Mouse (Mus musculus) MEL (cell line): ENCODE results near the gene Atpif1. TPM values are rescaled to one million over a fixed set of nuclear protein-coding genes. Genes with fewer than 3 reads are reported as not detected.

Source experiments
- DNase-seq: peaks from one replicate; pipeline ENCODE4 v3.0.0; 2011; ENCODE audit warnings: low read depth, low spot score
- H3K27ac ChIP-seq: 2 replicates; pipeline ENCODE4 v1.5.1; 2012; ENCODE audit warnings: low read depth, mild to moderate bottlenecking, control low read depth, low read length, moderate library complexity; ENCODE audit not compliant: control insufficient read depth
- H3K27me3 ChIP-seq, 2 experiments: fragments of 150-350 bp in 1 of 2; sonication (generic) in 1 of 2; 2 replicates each; pipeline ENCODE4 v1.6.1; 2012; ENCODE audit warnings: low read length in 2 of 2, mild to moderate bottlenecking in 2 of 2, improper control_type of control experiment in 1 of 2, moderate library complexity in 1 of 2; ENCODE audit not compliant: insufficient read depth in 2 of 2, control insufficient read depth in 1 of 2
- H3K36me3 ChIP-seq, 2 experiments: 2 replicates each; pipeline ENCODE4 v1.6.1; 2012 to 2014; ENCODE audit warnings: low read length in 2 of 2, improper control_type of control experiment in 1 of 2, inconsistent platforms in 1 of 2, mild to moderate bottlenecking in 1 of 2; ENCODE audit not compliant: insufficient read depth in 2 of 2, control insufficient read depth in 1 of 2
- H3K4me1 ChIP-seq, 2 experiments: fragments of 150-350 bp in 1 of 2; sonication (generic) in 1 of 2; 2 replicates each; pipeline ENCODE4 v1.6.1; 2012; ENCODE audit warnings: low read length in 2 of 2, improper control_type of control experiment in 1 of 2, mild to moderate bottlenecking in 1 of 2; ENCODE audit not compliant: insufficient read depth in 2 of 2, control insufficient read depth in 1 of 2
- H3K4me3 ChIP-seq, 2 experiments: fragments of 150-350 bp in 1 of 2; sonication (generic) in 1 of 2; 2 replicates each; pipeline ENCODE4 v1.5.1; 2012; ENCODE audit warnings: low read depth in 2 of 2, low read length in 2 of 2, mild to moderate bottlenecking in 2 of 2, moderate library complexity in 2 of 2, control low read depth in 1 of 2, improper control_type of control experiment in 1 of 2; ENCODE audit not compliant: control insufficient read depth in 1 of 2, insufficient read depth in 1 of 2
- H3K79me2 ChIP-seq: 2 replicates; pipeline ENCODE4 v1.6.1; 2012; ENCODE audit warnings: mild to moderate bottlenecking, low read length, moderate library complexity; ENCODE audit not compliant: control insufficient read depth, poor library complexity, insufficient read depth
- H3K9ac ChIP-seq: 2 replicates; pipeline ENCODE4 v1.6.1; 2012; ENCODE audit warnings: low read depth, mild to moderate bottlenecking, control low read depth, low read length, moderate library complexity; ENCODE audit not compliant: control insufficient read depth, poor library complexity, severe bottlenecking
- H3K9me3 ChIP-seq: fragments of 150-350 bp; sonication (generic); replicated peaks from 2 replicates; pipeline ENCODE4 v1.6.1; 2012; ENCODE audit warnings: mild to moderate bottlenecking, low read length, improper control_type of control experiment, moderate library complexity; ENCODE audit not compliant: insufficient read depth
- CHD1 ChIP-seq: IDR thresholded peaks from 2 replicates; pipeline ENCODE4 v1.6.1; 2012; ENCODE audit warnings: low read depth, mild to moderate bottlenecking, inconsistent platforms, low read length, improper control_type of control experiment
- CTCF ChIP-seq, 3 experiments: IDR thresholded peaks in 2 of 3; conservative IDR thresholded peaks in 1 of 3; 2 replicates each; pipeline ENCODE4 v1.5.1; 2011 to 2012; ENCODE audit warnings: low read length in 3 of 3, low read depth in 2 of 3, mild to moderate bottlenecking in 2 of 3, improper control_type of control experiment in 1 of 3, inconsistent platforms in 1 of 3, mixed read lengths in 1 of 3, moderate library complexity in 1 of 3; ENCODE audit not compliant: control insufficient read depth in 1 of 3, insufficient read depth in 1 of 3, poor library complexity in 1 of 3, severe bottlenecking in 1 of 3
- E2F4 ChIP-seq: IDR thresholded peaks from 2 replicates; pipeline ENCODE4 v1.6.1; 2011; ENCODE audit warnings: low read depth, low read length, improper control_type of control experiment, borderline replicate concordance
- ELF1 ChIP-seq: IDR thresholded peaks from 2 replicates; pipeline ENCODE4 v1.6.1; 2014; ENCODE audit warnings: low read depth, mild to moderate bottlenecking, inconsistent platforms, low read length, improper control_type of control experiment, moderate library complexity
- EP300 ChIP-seq, 2 experiments: IDR thresholded peaks; 2 replicates each; pipeline ENCODE4 v1.6.1; 2011; ENCODE audit warnings: improper control_type of control experiment in 2 of 2, low read length in 2 of 2, low read depth in 1 of 2, mild to moderate bottlenecking in 1 of 2
- ETS1 ChIP-seq: IDR thresholded peaks from 2 replicates; pipeline ENCODE4 v1.6.1; 2012; ENCODE audit warnings: low read depth, mild to moderate bottlenecking, inconsistent platforms, low read length, improper control_type of control experiment, moderate library complexity
- GABPA ChIP-seq: IDR thresholded peaks from 2 replicates; pipeline ENCODE4 v1.6.1; 2012; ENCODE audit warnings: low read depth, mild to moderate bottlenecking, inconsistent platforms, low read length, improper control_type of control experiment, moderate library complexity
- GATA1 ChIP-seq: IDR thresholded peaks from 2 replicates; pipeline ENCODE4 v1.6.1; 2011; ENCODE audit warnings: low read depth, low read length, improper control_type of control experiment
- JUND ChIP-seq: IDR thresholded peaks from 2 replicates; pipeline ENCODE4 v1.6.1; 2011; ENCODE audit warnings: low read depth, mild to moderate bottlenecking, improper control_type of control experiment, low read length
- KAT2A ChIP-seq: conservative IDR thresholded peaks from 2 replicates; pipeline ENCODE4 v1.6.1; 2012; ENCODE audit warnings: low read depth, low read length, improper control_type of control experiment, inconsistent platforms
- MAFK ChIP-seq: IDR thresholded peaks from 2 replicates; pipeline ENCODE4 v1.6.1; 2011; ENCODE audit warnings: low read depth, mild to moderate bottlenecking, low read length, improper control_type of control experiment, borderline replicate concordance
- MAX ChIP-seq: IDR thresholded peaks from 2 replicates; pipeline ENCODE4 v1.6.1; 2011; ENCODE audit warnings: low read length, improper control_type of control experiment
- MEF2A ChIP-seq: IDR thresholded peaks from 2 replicates; pipeline ENCODE4 v1.6.1; 2014; ENCODE audit warnings: low read depth, mild to moderate bottlenecking, inconsistent platforms, low read length, improper control_type of control experiment; ENCODE audit not compliant: poor library complexity, insufficient replicate concordance, severe bottlenecking; ENCODE audit errors: extremely low read depth
- MXI1 ChIP-seq: IDR thresholded peaks from 2 replicates; pipeline ENCODE4 v1.6.1; 2011; ENCODE audit warnings: mild to moderate bottlenecking, low read depth, low read length, improper control_type of control experiment
- MYB ChIP-seq: IDR thresholded peaks from 2 replicates; pipeline ENCODE4 v1.6.1; 2011; ENCODE audit warnings: mild to moderate bottlenecking, low read depth, low read length, improper control_type of control experiment
- MYC ChIP-seq: IDR thresholded peaks from 2 replicates; pipeline ENCODE4 v1.6.1; 2011; ENCODE audit warnings: low read depth, mild to moderate bottlenecking, low read length, improper control_type of control experiment, moderate library complexity
- NELFE ChIP-seq: IDR thresholded peaks from 2 replicates; pipeline ENCODE4 v1.6.1; 2011; ENCODE audit warnings: low read depth, low read length, improper control_type of control experiment
- POLR2A ChIP-seq, 2 experiments: IDR thresholded peaks; 2 replicates each; pipeline ENCODE4 v1.6.1; 2011 to 2012; ENCODE audit warnings: low read length in 2 of 2, mild to moderate bottlenecking in 2 of 2, control low read depth in 1 of 2, improper control_type of control experiment in 1 of 2, low read depth in 1 of 2, moderate library complexity in 1 of 2; ENCODE audit not compliant: control insufficient read depth in 1 of 2, insufficient read depth in 1 of 2, poor library complexity in 1 of 2
- POLR2AphosphoS2 ChIP-seq: IDR thresholded peaks from 2 replicates; pipeline ENCODE4 v1.6.1; 2011; ENCODE audit warnings: low read length, improper control_type of control experiment
- RAD21 ChIP-seq: IDR thresholded peaks from 2 replicates; pipeline ENCODE4 v1.6.1; 2011; ENCODE audit warnings: mild to moderate bottlenecking, low read depth, low read length, improper control_type of control experiment
- RCOR1 ChIP-seq: IDR thresholded peaks from 2 replicates; pipeline ENCODE4 v1.6.1; 2012; ENCODE audit warnings: low read depth, mild to moderate bottlenecking, inconsistent platforms, low read length, improper control_type of control experiment
- SIN3A ChIP-seq: IDR thresholded peaks from 2 replicates; pipeline ENCODE4 v1.6.1; 2012; ENCODE audit warnings: low read length, improper control_type of control experiment, inconsistent platforms
- TAL1 ChIP-seq: IDR thresholded peaks from 2 replicates; pipeline ENCODE4 v1.6.1; 2012; ENCODE audit warnings: mild to moderate bottlenecking, inconsistent platforms, low read length, moderate library complexity, mixed read lengths
- TBP ChIP-seq: IDR thresholded peaks from 2 replicates; pipeline ENCODE4 v1.8.0; 2011; ENCODE audit warnings: low read depth, low read length, improper control_type of control experiment
- TCF12 ChIP-seq: IDR thresholded peaks from 2 replicates; pipeline ENCODE4 v1.6.1; 2014; ENCODE audit warnings: low read depth, mild to moderate bottlenecking, inconsistent platforms, low read length, improper control_type of control experiment, moderate library complexity
- USF1 ChIP-seq: IDR thresholded peaks from 2 replicates; pipeline ENCODE4 v1.6.1; 2014; ENCODE audit warnings: low read depth, mild to moderate bottlenecking, inconsistent platforms, low read length, improper control_type of control experiment, moderate library complexity
- ZC3H11A ChIP-seq: IDR thresholded peaks from 2 replicates; pipeline ENCODE4 v1.6.1; 2012; ENCODE audit warnings: low read depth, mild to moderate bottlenecking, inconsistent platforms, low read length, improper control_type of control experiment
- ZKSCAN1 ChIP-seq: IDR thresholded peaks from 2 replicates; pipeline ENCODE4 v1.6.1; 2012; ENCODE audit warnings: low read depth, mild to moderate bottlenecking, inconsistent platforms, low read length, improper control_type of control experiment, moderate library complexity
- ZMIZ1 ChIP-seq: IDR thresholded peaks from 2 replicates; pipeline ENCODE4 v1.6.1; 2012; ENCODE audit warnings: low read depth, mild to moderate bottlenecking, inconsistent platforms, low read length, improper control_type of control experiment, moderate library complexity
- polyA plus RNA-seq, 2 experiments: library from polyadenylated mRNA; stranded (reverse) in 1 of 2; unstranded in 1 of 2; fragments of >175 nt in 1 of 2; fragments of >200 nt in 1 of 2; gene quantifications; 2 replicates each; pipeline versions ENCODE4 v1.2.1 to v1.2.4; 2012; ENCODE audit warnings: low replicate concordance in 2 of 2, low read depth in 1 of 2; ENCODE audit not compliant: insufficient read length in 2 of 2, insufficient read depth in 1 of 2, missing spikeins in 1 of 2
- total RNA-seq: library from RNA; depleted of rRNA; stranded (reverse); fragments of 300-350 nt; gene quantifications from 2 replicates; pipeline ENCODE4 v1.2.3, GENCODE M21; 2012

The Atpif1 gene
- total and polyA plus RNA-seq, 3 experiments = 566 to 730 TPM; not detected in 1

GRCm38 (mm10) chr4:132530033-132530804 lies 3.2 kb downstream of the Atpif1 start:
- DNase-seq = peak; percentile 86
- Histone ChIP-seq H3K36me3 (peaks cover 0 to 48% of the 10 kb centered on the region in 2 experiments; a peak in 2 of 4 replicates), H3K9ac (peak overlapping the region; percentile 56)

GRCm38 (mm10) chr4:132529344-132529743 lies 4.1 kb downstream of the Atpif1 start:
- H3K36me3 ChIP-seq = peaks cover 0 to 46% of the 10 kb centered on the region in 2 experiments; a peak in 2 of 4 replicates
- TF ChIP-seq CHD1 (peak; percentile 56; the same call in 1 of the 2 replicates), MXI1 (peak; percentile 34; the same call in 1 of the 2 replicates), GABPA (peak; percentile 96), RCOR1 (peak; percentile 79), ZC3H11A (no peak), USF1 (no peak), MYC (no peak), E2F4 (no peak), MEF2A (peak; percentile 75; the same call in 1 of the 2 replicates), POLR2A (IDR thresholded peaks at IDR 0.05; ENCODE audit: control insufficient read depth in 1 of 2, insufficient read depth in 1 of 2, low read depth in 1 of 2, low read length in 2 of 2, poor library complexity in 1 of 2) (peak in 1 of 2 experiments; percentile 25; a peak in 1 of 4 replicates), TBP (peak; percentile 25; the same call in 1 of the 2 replicates), TAL1 (no peak), CTCF (IDR thresholded peaks at IDR 0.05 in 2 of 3, conservative IDR thresholded peaks at IDR 0.05 in 1 of 3; ENCODE audit: control insufficient read depth in 1 of 3, insufficient read depth in 1 of 3, low read depth in 2 of 3, low read length in 3 of 3, poor library complexity in 1 of 3, severe bottlenecking in 1 of 3) (no peak), KAT2A (no peak; the same call in 1 of the 2 replicates), POLR2AphosphoS2 (peak; percentile 55; the same call in 1 of the 2 replicates), MAX (no peak), JUND (0 out of 2 replicates have a peak, but pooled peaks have one; percentile 13), RAD21 (no peak), ZKSCAN1 (no peak), MYB (no peak), ELF1 (0 out of 2 replicates have a peak, but pooled peaks have one; percentile 22), MAFK (peak; percentile 93)

More at GRCm38 (mm10) chr4:132530033-132530804, 3.2 kb downstream of the Atpif1 start:
- TF ChIP-seq TCF12 = peak; percentile 96
- TF ChIP-seq SIN3A = peak; percentile 74
- no peak for TF ChIP-seq USF1
- no peak for TF ChIP-seq CTCF (IDR thresholded peaks at IDR 0.05 in 2 of 3, conservative IDR thresholded peaks at IDR 0.05 in 1 of 3; ENCODE audit: control insufficient read depth in 1 of 3, insufficient read depth in 1 of 3, low read depth in 2 of 3, low read length in 3 of 3, poor library complexity in 1 of 3, severe bottlenecking in 1 of 3)
- 0 out of 2 replicates have a peak, but pooled peaks have one; percentile 17 for TF ChIP-seq KAT2A
- no peak for TF ChIP-seq JUND
- TF ChIP-seq RAD21 = no peak
- peak; percentile 59 for TF ChIP-seq MYB
- TF ChIP-seq RCOR1 = peak; percentile 38; the same call in 1 of the 2 replicates
- 0 out of 2 replicates have a peak, but pooled peaks have one; percentile 52 for TF ChIP-seq MYC
- TF ChIP-seq ZMIZ1 = peak; percentile 51; the same call in 1 of the 2 replicates
- peak; percentile 16; the same call in 1 of the 2 replicates for TF ChIP-seq NELFE
- no peak for TF ChIP-seq ZKSCAN1
- peak; percentile 94 for TF ChIP-seq GATA1
- TF ChIP-seq CHD1 = no peak
- TF ChIP-seq EP300 (IDR thresholded peaks at IDR 0.05; ENCODE audit: low read depth in 1 of 2, low read length in 2 of 2) = peak; percentile 84 to 89
- TF ChIP-seq MXI1 = peak; percentile 77
- peak; percentile 63 for TF ChIP-seq ETS1
- peak; percentile 90 for TF ChIP-seq TAL1
- Histone ChIP-seq H3K4me1 (peaks cover 13 to 42% of the 10 kb centered on the region in 2 experiments), H3K27ac (peak overlapping the region; percentile 97), H3K27me3 (no peaks in the 10 kb centered on the region), H3K9me3 (no peaks in the 10 kb centered on the region), H3K79me2 (peaks cover 21% of the 10 kb centered on the region), H3K4me3 (0 out of 4 replicates have a peak overlapping the region, but pooled peaks of 1 of the 2 experiments have one; percentile 2)

More at GRCm38 (mm10) chr4:132529344-132529743, 4.1 kb downstream of the Atpif1 start:
- no peak overlapping the region for H3K4me3 ChIP-seq
- peak overlapping the region; percentile 97 for H3K27ac ChIP-seq
- H3K4me1 ChIP-seq = peaks cover 16 to 48% of the 10 kb centered on the region in 2 experiments
- DNase-seq = peak; percentile 88
- no peaks in the 10 kb centered on the region for H3K27me3 ChIP-seq
- no peaks in the 10 kb centered on the region for H3K9me3 ChIP-seq
- H3K79me2 ChIP-seq = peaks cover 19% of the 10 kb centered on the region
- H3K9ac ChIP-seq = peak overlapping the region; percentile 56
